Mouse (Mus musculus) CD4-positive naive resting alpha-beta T cell, adult 57 days (primary cell): Measurements from ENCODE around the gene Zbtb4. TPM values are rescaled to one million over a fixed set of nuclear protein-coding genes. Genes with fewer than 3 reads are reported as not detected.

Source experiments
- total RNA-seq: library from RNA; stranded (reverse); gene quantifications from one replicate; pipeline ENCODE4 v1.2.4, GENCODE M21; 2023

The Zbtb4 gene
- total RNA-seq = 47.4 TPM

GRCm38 (mm10) chr11:69765221-69766125, at the start of gene Zbtb4:
Gene Zbtb4 (plus strand): TSS chr11:69765912.

GRCm38 (mm10) chr11:69758478-69758970, 7.2 kb upstream of the Zbtb4 start, which contains the start of gene Polr2a:
Gene Polr2a (minus strand): TSS chr11:69758637.

GRCm38 (mm10) chr11:69761868-69762267, 3.8 kb upstream of the Zbtb4 start, which contains the start of gene Slc35g3:
Gene Slc35g3 (minus strand): TSS chr11:69761968.

GRCm38 (mm10) chr11:69795168-69795982, 29.7 kb downstream of the Zbtb4 start, which contains the start of gene Chrnb1:
Gene Chrnb1 (minus strand): TSS chr11:69795943.

GRCm38 (mm10) chr11:69801379-69801977, 35.8 kb downstream of the Zbtb4 start, which contains the start of gene Fgf11:
Gene Fgf11 (minus strand): TSS chr11:69801857.

GRCm38 (mm10) chr11:69804972-69805909, 39.5 kb downstream of the Zbtb4 start, which contains the start of gene Tmem102:
Gene Tmem102 (minus strand): TSS chr11:69805624.

GRCm38 (mm10) chr11:69815155-69815554, 49.4 kb downstream of the Zbtb4 start, which contains the start of gene Gm39566:
Gene Gm39566 (minus strand): TSS chr11:69815298.

GRCm38 (mm10) chr11:69818365-69818764, 52.7 kb downstream of the Zbtb4 start, which contains the start of gene Spem2:
Gene Spem2 (minus strand): TSS chr11:69818465.

GRCm38 (mm10) chr11:69822080-69822479, 56.4 kb downstream of the Zbtb4 start, which contains the start of gene Spem1:
Gene Spem1 (minus strand): TSS chr11:69822180.

Other genes starting within 250 kb of the Zbtb4 start
- 0.15 TPM for gene Dnah2, start 216.8 kb upstream of the Zbtb4 start, total RNA-seq
- gene Efnb3, start 205.7 kb upstream of the Zbtb4 start, total RNA-seq = 0.53 TPM
- gene Wrap53, start 185.7 kb upstream of the Zbtb4 start, total RNA-seq = 13.0 TPM
- 144 TPM for gene Trp53, start 185.6 kb upstream of the Zbtb4 start, total RNA-seq
- gene Atp1b2, start 160.0 kb upstream of the Zbtb4 start, total RNA-seq = 0.27 TPM
- not detected for gene Shbg, start 148.0 kb upstream of the Zbtb4 start, total RNA-seq
- gene Sat2, start 143.9 kb upstream of the Zbtb4 start, total RNA-seq = not detected
- 80.1 TPM for gene Fxr2, start 132.9 kb upstream of the Zbtb4 start, total RNA-seq
- not detected for gene Sox15, start 110.6 kb upstream of the Zbtb4 start, total RNA-seq
- 85.2 TPM for gene Mpdu1, start 103.3 kb upstream of the Zbtb4 start, total RNA-seq
- gene Cd68, start 99.8 kb upstream of the Zbtb4 start, total RNA-seq = 14.8 TPM
- 775 TPM for gene Eif4a1, start 93.5 kb upstream of the Zbtb4 start, total RNA-seq
- 109 TPM for gene Senp3, start 83.8 kb upstream of the Zbtb4 start, total RNA-seq
- not detected for gene Tnfsf13, start 80.1 kb upstream of the Zbtb4 start, total RNA-seq
- 1.7 TPM for gene Tnfsf12, start 70.1 kb upstream of the Zbtb4 start, total RNA-seq
- gene Tnfsfm13, start 69.8 kb upstream of the Zbtb4 start, total RNA-seq = not detected
- 176 TPM for gene Polr2a, start 7.3 kb upstream of the Zbtb4 start, total RNA-seq
- gene Slc35g3, start 3.9 kb upstream of the Zbtb4 start, total RNA-seq = not detected
- 3.6 TPM for gene Chrnb1, start 30.0 kb downstream of the Zbtb4 start, total RNA-seq
- 0.30 TPM for gene Fgf11, start 35.9 kb downstream of the Zbtb4 start, total RNA-seq
- gene Tmem102, start 39.7 kb downstream of the Zbtb4 start, total RNA-seq = not detected
- gene Gm39566, start 49.4 kb downstream of the Zbtb4 start, total RNA-seq = not detected
- gene Spem2, start 52.6 kb downstream of the Zbtb4 start, total RNA-seq = not detected
- gene Spem1, start 56.3 kb downstream of the Zbtb4 start, total RNA-seq = not detected
- gene Nlgn2, start 71.9 kb downstream of the Zbtb4 start, total RNA-seq = 1.0 TPM
- gene Tmem256, start 72.6 kb downstream of the Zbtb4 start, total RNA-seq = 15.1 TPM
- 12.0 TPM for gene Plscr3, start 80.5 kb downstream of the Zbtb4 start, total RNA-seq
- gene Tnk1, start 92.8 kb downstream of the Zbtb4 start, total RNA-seq = not detected
- not detected for gene Tmem95, start 112.1 kb downstream of the Zbtb4 start, total RNA-seq
- gene Kctd11, start 115.5 kb downstream of the Zbtb4 start, total RNA-seq = 1.7 TPM
- gene Acap1, start 129.6 kb downstream of the Zbtb4 start, total RNA-seq = 418 TPM
- 2.6 TPM for gene 2810408A11Rik, start 135.1 kb downstream of the Zbtb4 start, total RNA-seq
- gene Neurl4, start 135.2 kb downstream of the Zbtb4 start, total RNA-seq = 63.0 TPM
- 149 TPM for gene Gps2, start 148.0 kb downstream of the Zbtb4 start, total RNA-seq
- 316 TPM for gene Eif5a, start 156.0 kb downstream of the Zbtb4 start, total RNA-seq
- gene Ybx2, start 169.9 kb downstream of the Zbtb4 start, total RNA-seq = not detected
- gene Slc2a4, start 182.3 kb downstream of the Zbtb4 start, total RNA-seq = not detected
- not detected for gene Cldn7, start 198.9 kb downstream of the Zbtb4 start, total RNA-seq
- gene Ctdnep1, start 215.2 kb downstream of the Zbtb4 start, total RNA-seq = 107 TPM
- 43.9 TPM for gene Elp5, start 216.6 kb downstream of the Zbtb4 start, total RNA-seq
- gene Gabarap, start 225.2 kb downstream of the Zbtb4 start, total RNA-seq = 190 TPM
- gene Phf23, start 229.9 kb downstream of the Zbtb4 start, total RNA-seq = 72.5 TPM
- gene Dvl2, start 234.7 kb downstream of the Zbtb4 start, total RNA-seq = 39.2 TPM
- gene Acadvl, start 249.5 kb downstream of the Zbtb4 start, total RNA-seq = 79.5 TPM